Mouse (Mus musculus): ENCODE data around the gene Rab11fip4.

Rab11fip4 gene

GRCm38 (mm10) chr11:79715316-79715715, 124.3 kb downstream of the Rab11fip4 start:
- DNase-seq: no peak

DNA sequence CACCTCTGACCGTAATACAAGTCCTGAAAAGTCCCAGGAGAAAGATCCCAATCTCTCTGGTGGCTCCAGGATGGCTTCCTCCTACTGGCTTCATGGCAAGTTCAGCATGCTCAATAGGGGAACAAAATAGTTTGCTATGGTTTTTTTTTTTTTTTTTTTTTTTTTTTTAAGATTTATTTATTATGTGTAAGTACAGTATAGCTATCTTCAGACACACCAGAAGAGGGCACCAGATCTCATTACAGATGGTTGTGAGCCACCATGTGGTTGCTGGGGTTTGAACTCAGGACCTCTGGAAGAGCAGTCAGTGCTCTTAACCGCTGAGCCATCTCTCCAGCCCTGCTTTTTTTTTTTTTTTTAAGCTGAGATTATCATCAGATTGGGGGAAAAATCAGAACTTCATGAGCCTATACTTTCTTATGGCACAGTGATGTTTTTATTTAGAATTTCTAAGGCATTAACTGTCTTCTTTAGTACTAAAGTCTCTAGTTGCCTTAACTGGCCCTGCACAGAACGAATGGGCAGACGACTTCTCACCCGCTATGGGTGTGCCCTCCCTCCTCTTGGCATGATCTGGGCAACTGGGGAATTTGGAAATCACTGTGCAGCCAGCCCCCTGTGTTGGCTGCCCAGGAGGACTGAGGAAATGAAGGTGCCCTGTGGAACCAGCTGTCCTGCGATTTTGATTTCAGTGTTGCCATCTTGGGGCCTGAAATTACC, 124.9 kb downstream of the Rab11fip4 start:
- DNase-seq: no peak

DNA sequence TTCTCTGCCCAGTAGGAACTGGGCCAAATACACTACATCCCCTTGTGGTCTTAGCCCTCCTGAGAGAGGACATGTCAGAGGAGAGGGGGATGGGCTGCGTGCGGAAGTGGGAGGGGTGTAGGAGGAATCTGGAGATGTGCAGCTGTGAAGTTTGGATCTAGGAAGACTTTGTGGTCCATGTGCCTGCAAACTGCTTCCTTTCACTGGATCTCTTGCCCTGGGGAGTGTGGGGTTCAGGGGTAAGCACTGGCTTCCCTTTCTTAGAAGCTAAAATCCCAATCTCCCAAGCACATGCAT, 125.4 kb downstream of the Rab11fip4 start:
- no peak for DNase-seq

DNA sequence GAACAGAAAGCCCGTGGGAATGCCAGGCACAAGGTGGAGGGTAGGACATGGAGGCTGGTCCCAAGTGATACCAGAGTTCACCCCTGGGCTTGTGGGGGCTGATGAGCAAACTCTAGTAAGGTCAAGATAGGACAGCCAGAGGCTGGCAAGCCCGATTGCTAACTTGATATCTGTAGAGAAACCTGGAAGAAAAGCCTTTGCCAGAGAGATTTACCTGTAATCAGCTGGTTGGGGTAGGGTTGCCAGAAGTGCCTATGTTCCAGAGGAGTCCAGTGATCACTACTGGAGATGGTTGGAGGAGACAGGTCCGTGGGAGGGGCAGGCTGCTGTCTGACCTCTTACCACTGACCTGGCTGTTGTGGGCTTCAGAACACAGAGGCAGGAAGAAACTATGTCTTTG, 126.3 kb downstream of the Rab11fip4 start:
- no peak for DNase-seq

- no peak for DNase-seq
These were observed 126.8 kb downstream of the Rab11fip4 start for GRCm38 (mm10) chr11:79717801-79718200.

GRCm38 (mm10) chr11:79718202-79718601, 127.2 kb downstream of the Rab11fip4 start:
- DNase-seq: no peak

GRCm38 (mm10) chr11:79718829-79719346, 127.9 kb downstream of the Rab11fip4 start:
- DNase-seq: no peak

DNA sequence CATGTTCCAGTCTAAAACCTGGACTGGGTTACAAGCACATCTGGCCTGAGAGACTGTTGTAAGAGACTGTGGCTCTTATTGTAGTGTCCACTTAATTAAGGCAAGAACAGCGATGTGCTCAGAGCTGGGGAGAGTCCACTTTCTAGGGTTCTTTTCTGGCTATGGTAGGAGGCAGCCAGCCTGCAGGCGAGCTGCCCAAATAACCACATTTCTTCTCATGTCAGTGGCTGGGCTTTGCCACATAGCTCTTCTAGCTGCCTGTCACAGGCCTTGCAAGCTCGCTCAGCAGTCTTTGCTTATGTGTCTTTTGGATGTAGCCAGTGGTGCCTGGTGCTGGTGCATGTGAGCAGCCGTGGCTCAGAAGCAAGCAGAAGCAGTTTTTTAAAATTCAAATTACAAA, 129.7 kb downstream of the Rab11fip4 start:
- no peak for DNase-seq

- DNase-seq: no peak
These were observed 131.8 kb downstream of the Rab11fip4 start for GRCm38 (mm10) chr11:79722811-79723210.

- no peak for DNase-seq
These were observed 134.0 kb downstream of the Rab11fip4 start for GRCm38 (mm10) chr11:79725005-79725404.

DNA sequence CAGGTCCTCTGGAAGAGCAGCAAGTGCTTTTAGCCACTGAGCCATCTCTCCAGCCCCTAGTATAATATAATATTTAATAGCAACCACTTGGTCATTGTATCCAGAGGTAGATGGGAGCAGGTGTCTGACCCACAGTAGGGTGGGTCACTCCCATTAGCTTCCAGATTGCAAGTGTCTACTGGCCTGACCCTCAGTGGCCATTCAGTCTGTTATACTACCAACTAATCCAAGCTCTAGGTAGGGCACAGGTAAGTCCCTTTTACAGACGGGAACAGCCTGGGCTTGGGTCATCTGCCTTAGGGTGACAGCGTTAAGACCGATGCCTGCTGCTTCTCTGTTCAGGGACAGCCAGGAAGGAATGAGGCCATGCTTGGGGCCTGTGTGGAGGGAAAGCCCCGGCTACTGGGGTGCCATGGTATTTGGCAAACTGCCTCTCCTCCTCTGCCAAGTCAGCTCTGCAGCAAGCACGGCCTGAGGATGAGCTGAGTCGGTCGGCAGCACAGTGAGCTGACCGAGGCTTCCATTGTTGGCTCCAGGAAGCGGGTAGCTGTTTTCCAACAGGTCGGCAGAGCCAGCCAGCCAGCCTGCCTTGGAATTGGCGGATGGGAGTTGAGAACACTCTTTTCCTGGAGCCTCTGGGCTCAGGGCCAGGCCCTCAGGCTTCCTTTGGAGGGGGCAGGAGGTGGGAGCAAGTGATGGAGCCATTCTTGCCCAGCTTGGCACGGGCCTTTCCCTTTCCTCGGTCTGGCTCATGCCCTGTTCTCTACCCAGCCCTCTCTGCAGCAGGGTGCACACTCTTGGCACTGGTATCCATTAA, 138.4 kb downstream of the Rab11fip4 start:
- peak; percentile 60 for DNase-seq

GRCm38 (mm10) chr11:79730462-79730861, 139.4 kb downstream of the Rab11fip4 start:
- no peak for DNase-seq

DNA sequence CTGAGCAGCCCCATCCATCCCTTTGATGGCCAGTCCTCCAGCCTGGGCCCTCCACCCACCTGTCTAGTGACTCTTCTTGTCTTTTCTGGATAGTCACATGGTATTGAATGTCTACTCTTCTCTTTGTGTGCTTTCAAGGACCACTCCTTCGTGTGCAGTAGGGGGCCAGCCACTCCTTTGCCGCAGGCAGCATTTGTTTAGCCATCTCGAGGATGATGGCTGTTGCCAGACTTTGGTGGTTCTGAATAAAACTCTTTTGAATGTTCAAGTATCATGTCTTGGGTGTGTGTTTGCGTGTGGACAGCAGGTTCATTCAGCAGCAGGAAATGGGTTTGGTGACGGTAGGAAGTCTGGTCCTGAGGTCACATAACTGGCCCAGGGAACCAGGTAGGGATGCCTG, 140.5 kb downstream of the Rab11fip4 start:
- no peak for DNase-seq

- no peak for DNase-seq
These were observed 142.0 kb downstream of the Rab11fip4 start for GRCm38 (mm10) chr11:79733013-79733412.

DNA sequence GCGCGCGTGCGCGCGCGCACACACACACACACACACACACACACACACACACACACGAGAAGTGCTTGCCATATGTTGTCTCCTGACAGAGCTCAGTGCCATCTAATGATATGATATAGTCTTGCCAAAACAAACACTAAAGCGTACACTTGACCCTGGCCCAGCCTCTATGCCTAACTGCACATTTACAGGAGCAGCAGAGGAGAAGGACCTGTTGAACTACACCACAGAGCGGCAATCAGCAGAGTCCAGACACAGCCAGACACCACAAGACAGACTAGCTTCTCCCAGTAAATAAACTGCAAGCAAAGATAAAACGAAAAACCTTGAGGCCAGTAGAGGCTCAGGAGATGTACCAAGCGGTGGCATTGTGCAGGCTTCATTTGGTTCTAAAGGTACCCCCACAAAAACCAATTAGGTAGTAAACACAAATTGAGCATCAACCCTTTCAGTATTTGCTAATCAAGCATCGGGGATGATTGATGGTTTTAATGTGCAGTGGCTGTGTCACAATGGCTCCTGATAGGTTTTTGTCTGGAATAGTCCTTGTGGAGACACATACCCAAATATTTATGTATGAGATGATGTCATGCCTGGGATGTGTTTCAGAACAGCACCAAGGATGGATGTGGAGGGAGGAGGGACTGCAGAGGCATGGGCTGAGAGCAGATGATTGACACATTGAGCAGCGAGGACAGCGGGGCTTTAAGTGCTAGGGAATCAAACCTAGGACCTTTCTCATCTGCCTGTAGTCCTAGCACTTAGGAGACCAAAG, 145.4 kb downstream of the Rab11fip4 start:
- DNase-seq: no peak

- no peak for DNase-seq
These were observed 146.2 kb downstream of the Rab11fip4 start for GRCm38 (mm10) chr11:79737126-79737697.

- no peak for DNase-seq
These were observed 147.0 kb downstream of the Rab11fip4 start for GRCm38 (mm10) chr11:79737865-79738502.

DNA sequence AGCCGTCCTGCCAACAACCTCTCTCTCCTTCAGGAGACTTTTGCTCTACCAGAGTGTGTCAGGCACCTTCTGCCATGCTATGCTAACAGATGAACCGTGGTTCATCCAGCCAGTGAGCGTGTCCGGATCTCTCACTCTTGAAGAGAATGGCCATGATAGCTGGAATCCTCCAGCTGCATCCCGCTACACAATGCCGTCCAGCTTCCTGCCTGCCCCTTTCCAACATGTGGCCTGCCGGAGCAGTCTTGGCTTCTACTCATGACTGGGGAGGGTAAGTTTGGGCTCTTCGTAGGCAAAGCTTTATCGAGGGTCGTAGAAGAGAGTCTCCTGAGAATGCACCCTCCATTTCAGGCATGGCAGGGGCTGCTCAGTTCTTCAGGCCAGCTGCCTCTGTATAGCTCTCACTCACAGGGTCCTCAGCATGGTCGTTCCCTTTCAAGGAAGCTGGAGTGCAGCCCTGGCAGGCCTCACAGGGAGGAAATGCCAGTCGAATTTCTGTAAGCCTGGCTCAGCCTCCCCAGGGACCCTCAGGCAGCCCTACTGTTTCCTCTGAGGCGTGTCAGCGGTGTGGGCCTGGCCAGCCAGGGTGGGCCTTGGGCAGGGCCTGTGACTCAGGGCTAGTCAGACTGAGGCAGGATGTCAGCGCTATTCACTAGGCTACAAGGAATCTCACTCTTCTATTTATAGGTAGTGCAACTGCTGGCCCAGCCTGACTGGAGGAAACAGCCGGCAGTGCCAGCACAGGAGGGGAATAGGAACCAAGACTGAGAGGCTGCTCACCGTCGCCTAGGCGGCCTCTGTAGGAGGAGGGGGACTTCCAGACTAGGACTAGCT, 147.9 kb downstream of the Rab11fip4 start:
- DNase-seq: peak; percentile 18

- DNase-seq: no peak
These were observed 149.9 kb downstream of the Rab11fip4 start for GRCm38 (mm10) chr11:79740740-79741512.

DNA sequence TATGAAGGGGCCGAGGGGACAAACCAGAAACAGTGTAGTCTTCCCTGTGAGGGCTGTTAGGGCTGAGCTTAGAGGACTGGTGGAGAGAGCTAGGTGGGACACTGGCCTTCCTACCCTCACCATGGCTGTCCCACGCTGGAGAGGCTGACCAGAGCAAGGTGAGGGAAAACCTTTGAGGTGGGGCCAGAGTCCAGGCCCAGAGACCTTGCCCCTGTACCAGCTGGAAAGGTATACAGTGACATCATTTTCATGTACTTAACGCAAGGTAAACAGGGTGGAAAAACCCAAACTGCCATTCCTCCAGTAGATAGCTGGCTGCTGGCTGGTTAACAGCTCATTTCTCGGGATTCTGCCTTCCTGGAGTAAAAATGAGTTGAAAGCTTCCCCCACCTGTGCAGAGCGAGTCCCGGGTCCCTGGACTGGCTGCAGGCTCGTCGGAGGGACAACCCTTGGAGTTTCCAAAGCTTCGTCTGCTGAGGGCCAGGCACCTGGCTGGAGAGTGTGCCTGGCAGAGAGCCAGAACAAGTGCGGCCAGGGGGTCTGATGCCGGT, 155.6 kb downstream of the Rab11fip4 start:
- DNase-seq: no peak
